Mouse (Mus musculus): ENCODE results near the gene Gtf3a.

GRCm38 (mm10) chr5:146937541-146938503, 10.6 kb upstream of the Gtf3a start:
- TF ChIP-seq CTCF (IDR thresholded peaks at IDR 0.05; ENCODE audit: insufficient read depth, low read length) = no peak
- no peak for TF ChIP-seq POLR2A (IDR thresholded peaks at IDR 0.05; ENCODE audit: borderline replicate concordance, extremely low read depth, low read depth, low read length)
